Mouse (Mus musculus) megakaryocyte-erythroid progenitor cell, adult 5-6 weeks (primary cell): ENCODE measurements around the gene Ccer2. TPM values are rescaled to one million over a fixed set of nuclear protein-coding genes. Genes with fewer than 3 reads are reported as not detected.

Source experiments
- ATAC-seq: replicated peaks from 2 replicates; pipeline ENCODE4 v1.8.0; 2016; ENCODE audit warnings: mild to moderate bottlenecking, inconsistent platforms; ENCODE audit not compliant: severe bottlenecking, poor library complexity, low FRiP score, low TSS enrichment
- total RNA-seq, 2 experiments: library from RNA; stranded (forward) in 1 of 2; stranded (reverse) in 1 of 2; fragments of 200-1000, 215-1000 nt in 1 of 2; fragments of >200 nt in 1 of 2; fragmentation: Nextera tagmentation in 1 of 2; gene quantifications; 2 replicates each; pipeline ENCODE4 v1.2.3; 2014 to 2017

Gene Ccer2
- total RNA-seq, 2 experiments from 2014 or later: not detected

- ATAC-seq: peak; percentile 1; the same call in 1 of the 2 replicates
These were observed 14.6 kb upstream of the Ccer2 start for GRCm38 (mm10) chr7:28741368-28741708.

- peak; percentile 93 for ATAC-seq
These were observed 14.1 kb upstream of the Ccer2 start, which contains the start of the genes Mrps12 and Sars2 for GRCm38 (mm10) chr7:28741709-28742438. Mrps12 (minus strand) TSS chr7:28741820. Sars2 (plus strand) TSS chr7:28741992.

GRCm38 (mm10) chr7:28749935-28750334 is 6.0 kb upstream of the Ccer2 start:
- no peak for ATAC-seq

- no peak for ATAC-seq
These were observed 2.6 kb downstream of the Ccer2 start for GRCm38 (mm10) chr7:28758623-28759022.

- no peak for ATAC-seq
These were observed 5.9 kb downstream of the Ccer2 start for GRCm38 (mm10) chr7:28761907-28762306.

GRCm38 (mm10) chr7:28765211-28765610 is 9.2 kb downstream of the Ccer2 start:
- no peak for ATAC-seq

GRCm38 (mm10) chr7:28766173-28766879 is 10.4 kb downstream of the Ccer2 start, which contains the start of gene Sirt2:
Sirt2 (plus strand) TSS chr7:28766735.
- ATAC-seq: peak; percentile 83

GRCm38 (mm10) chr7:28766910-28767309 is 10.9 kb downstream of the Ccer2 start:
- ATAC-seq: no peak

- no peak for ATAC-seq
These were observed 11.5 kb downstream of the Ccer2 start, which contains the start of gene Nfkbib for GRCm38 (mm10) chr7:28767462-28767965. Nfkbib (minus strand) TSS chr7:28767512.

- ATAC-seq: peak; percentile 24; the same call in 1 of the 2 replicates
These were observed 13.5 kb downstream of the Ccer2 start for GRCm38 (mm10) chr7:28769414-28769958.

- ATAC-seq: 0 out of 2 replicates have a peak, but pooled peaks have one; percentile 28
These were observed 14.3 kb downstream of the Ccer2 start for GRCm38 (mm10) chr7:28770309-28770708.

GRCm38 (mm10) chr7:28771867-28772266 is 15.9 kb downstream of the Ccer2 start:
- ATAC-seq: no peak

GRCm38 (mm10) chr7:28773163-28773562 is 17.2 kb downstream of the Ccer2 start:
- no peak for ATAC-seq

GRCm38 (mm10) chr7:28774164-28774563 is 18.2 kb downstream of the Ccer2 start:
- ATAC-seq: no peak

GRCm38 (mm10) chr7:28775129-28775528 is 19.2 kb downstream of the Ccer2 start:
- no peak for ATAC-seq

- no peak for ATAC-seq
These were observed 22.9 kb downstream of the Ccer2 start for GRCm38 (mm10) chr7:28778825-28779224.

GRCm38 (mm10) chr7:28780067-28780658 is 24.2 kb downstream of the Ccer2 start:
- peak; percentile 72 for ATAC-seq

- ATAC-seq: no peak
These were observed 24.9 kb downstream of the Ccer2 start for GRCm38 (mm10) chr7:28780857-28781256.

- peak; percentile 24; the same call in 1 of the 2 replicates for ATAC-seq
These were observed 25.3 kb downstream of the Ccer2 start for GRCm38 (mm10) chr7:28781261-28781663.

- ATAC-seq: no peak
These were observed 29.2 kb downstream of the Ccer2 start for GRCm38 (mm10) chr7:28785161-28785560.
